Mouse (Mus musculus): Measurements from ENCODE around the gene Txndc11. TPM values are rescaled to one million over a fixed set of nuclear protein-coding genes. Genes with fewer than 3 reads are reported as not detected.

The Txndc11 gene
- polyA plus RNA-seq, 1 experiment from 2014 or later = 41.6 TPM

DNA sequence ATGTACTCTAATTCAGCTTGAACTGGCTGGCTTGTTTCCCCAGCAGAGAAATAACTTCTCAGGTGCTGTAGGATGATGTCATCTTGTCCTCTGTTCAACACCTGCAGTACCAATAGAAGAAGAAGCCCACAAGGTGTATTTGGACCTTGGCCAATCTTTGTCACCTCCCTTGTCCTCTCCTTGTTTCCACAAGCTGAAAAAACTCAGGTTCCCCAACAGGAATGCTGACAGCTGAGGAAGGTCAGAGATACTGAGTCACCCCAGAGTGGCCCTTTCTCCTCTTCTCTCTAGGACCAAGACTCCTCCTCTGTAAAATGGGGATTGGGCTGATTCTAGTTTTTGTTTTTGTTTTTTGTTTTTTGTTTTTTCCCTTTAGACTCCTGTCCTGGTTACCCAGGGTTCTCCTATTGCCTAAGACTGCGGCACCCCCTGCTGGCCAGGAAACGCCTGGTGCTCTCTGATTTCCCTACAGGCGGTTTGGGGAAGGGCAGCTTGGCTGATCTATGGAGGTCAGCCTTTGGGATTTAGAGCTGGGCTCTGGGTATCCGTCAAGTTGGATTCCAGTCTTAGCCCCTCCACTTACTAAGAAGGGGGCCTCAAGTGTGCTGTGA lies 100.2 kb downstream of the Txndc11 start:
- Histone ChIP-seq H3K4me1 (peaks cover 10% of the 10 kb centered on the region), H3K4me2 (no peak overlapping the region), H3K9ac (no peak overlapping the region), H3K9me3 (no peaks in the 10 kb centered on the region), H3K27ac (no peak overlapping the region), H3K36me3 (no peaks in the 10 kb centered on the region), H3K4me3 (no peak overlapping the region), H3K27me3 (no peaks in the 10 kb centered on the region)
- ATAC-seq (ENCODE audit: insufficient number of reproducible peaks, low FRiP score, low TSS enrichment, low read depth) = no peak
- WGBS = 4% methylated on average over 4 of the region's 4 CpGs

DNA sequence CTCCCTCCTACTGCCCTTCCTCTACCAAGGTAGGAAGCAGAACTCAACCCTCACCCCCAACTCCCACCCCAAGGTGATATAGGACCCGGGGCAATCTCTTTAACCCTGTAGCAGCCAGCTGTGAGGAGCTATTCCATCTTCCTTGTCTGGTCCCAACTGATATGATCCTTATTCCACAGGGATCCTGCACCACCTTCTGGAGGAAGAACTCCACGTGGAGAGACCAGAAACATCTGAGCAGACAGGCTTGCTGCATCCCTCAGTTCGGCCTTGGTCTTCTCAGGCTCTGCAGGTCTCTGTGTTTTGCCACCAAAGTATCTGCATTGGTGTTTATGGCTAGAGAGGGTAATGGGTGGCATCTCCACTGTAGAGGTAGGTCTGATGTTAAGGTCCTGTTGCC lies 103.1 kb downstream of the Txndc11 start:
- H3K9me3 ChIP-seq = no peaks in the 10 kb centered on the region
- no peak overlapping the region for H3K4me2 ChIP-seq
- 54% methylated on average over 3 of the region's 3 CpGs for WGBS
- H3K4me1 ChIP-seq = peaks cover 9% of the 10 kb centered on the region
- H3K4me3 ChIP-seq = no peak overlapping the region
- H3K27me3 ChIP-seq = no peaks in the 10 kb centered on the region
- no peak for ATAC-seq (ENCODE audit: insufficient number of reproducible peaks, low FRiP score, low TSS enrichment, low read depth)
- no peak overlapping the region for H3K9ac ChIP-seq
- H3K36me3 ChIP-seq = no peaks in the 10 kb centered on the region
- no peak overlapping the region for H3K27ac ChIP-seq

DNA sequence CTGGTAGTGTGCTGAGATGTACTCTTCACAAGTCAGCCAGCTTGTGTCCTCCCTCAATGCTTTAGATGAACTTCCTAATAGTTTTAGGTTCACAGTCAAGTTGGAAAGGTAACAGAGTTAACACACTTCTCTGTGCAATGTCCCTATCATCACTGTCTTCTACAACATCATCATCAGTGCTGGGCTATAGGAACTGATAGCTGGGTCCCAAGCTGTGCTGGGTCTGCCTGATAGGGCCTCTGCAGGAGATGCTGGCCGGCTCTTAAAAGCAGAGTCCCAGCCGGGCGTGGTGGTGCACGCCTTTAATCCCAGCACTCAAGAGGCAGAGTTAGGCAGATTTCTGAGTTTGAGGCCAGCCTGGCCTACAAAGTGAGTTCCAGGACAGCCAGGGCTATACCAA lies 103.6 kb downstream of the Txndc11 start:
- no peak for ATAC-seq (ENCODE audit: insufficient number of reproducible peaks, low FRiP score, low TSS enrichment, low read depth)
- peaks cover 6% of the 10 kb centered on the region; the same call in 1 of the 2 replicates for H3K4me1 ChIP-seq
- no peak overlapping the region for H3K4me3 ChIP-seq
- H3K9me3 ChIP-seq = no peaks in the 10 kb centered on the region
- H3K27me3 ChIP-seq = no peaks in the 10 kb centered on the region
- no peak overlapping the region for H3K27ac ChIP-seq
- no peak overlapping the region for H3K9ac ChIP-seq
- no peak overlapping the region for H3K4me2 ChIP-seq
- 81% methylated on average over 4 of the region's 4 CpGs for WGBS
- H3K36me3 ChIP-seq = no peaks in the 10 kb centered on the region

DNA sequence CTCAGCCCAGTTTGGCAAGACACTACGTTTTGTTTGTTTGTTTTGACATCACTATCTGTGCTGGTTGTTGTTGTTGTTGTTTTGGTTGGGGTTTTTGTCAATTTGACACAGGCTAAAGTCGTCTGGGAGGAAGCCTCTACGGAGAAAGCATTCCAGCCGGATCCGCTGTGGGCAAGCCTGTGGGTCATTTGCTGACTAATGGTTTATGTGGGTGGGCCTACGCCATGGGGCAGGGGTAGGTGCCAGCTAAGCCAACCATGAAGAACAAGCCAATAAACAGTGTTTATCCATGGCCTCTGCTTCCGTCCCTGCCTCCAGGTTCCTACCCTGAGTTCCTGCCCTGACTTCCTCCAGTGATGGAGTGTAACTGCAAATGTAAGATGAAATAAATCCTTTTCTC lies 106.2 kb downstream of the Txndc11 start:
- no peaks in the 10 kb centered on the region for H3K27me3 ChIP-seq
- no peaks in the 10 kb centered on the region for H3K36me3 ChIP-seq
- H3K27ac ChIP-seq = no peak overlapping the region
- ATAC-seq (ENCODE audit: insufficient number of reproducible peaks, low FRiP score, low TSS enrichment, low read depth) = no peak
- no peak overlapping the region for H3K4me3 ChIP-seq
- no peaks in the 10 kb centered on the region for H3K9me3 ChIP-seq
- 80% methylated on average over 7 of the region's 7 CpGs for WGBS
- H3K4me1 ChIP-seq = no peaks in the 10 kb centered on the region
- no peak overlapping the region for H3K9ac ChIP-seq
- H3K4me2 ChIP-seq = no peak overlapping the region

Small RNA genes lying within 50 kb of the gene (microRNA-seq; reads per million reads assigned to microRNA genes)
- 77.9 reads per million, percentile 47 among the genes with 10 or more reads in this experiment for gene Gm23935

Other genes with a start within 250 kb of the Txndc11 start
- gene Snn, start 73.7 kb downstream of the Txndc11 start, polyA plus RNA-seq (2015; fragmentation: Nextera tagmentation; extraction: Ambion mirVana) = 33.3 and 34.5 TPM in 2 replicates
- gene Litaf, start 68.5 kb downstream of the Txndc11 start, polyA plus RNA-seq (2015; fragmentation: Nextera tagmentation; extraction: Ambion mirVana) = 113 and 120 TPM in 2 replicates
- gene Zc3h7a, start 41.7 kb upstream of the Txndc11 start, polyA plus RNA-seq (2015; fragmentation: Nextera tagmentation; extraction: Ambion mirVana) = 99.4 and 102 TPM in 2 replicates
- gene Rsl1d1, start 68.7 kb upstream of the Txndc11 start, polyA plus RNA-seq (2015; fragmentation: Nextera tagmentation; extraction: Ambion mirVana) = 156 and 160 TPM in 2 replicates
- 60.8 and 75.5 TPM in 2 replicates for gene Gspt1, start 119.7 kb upstream of the Txndc11 start, polyA plus RNA-seq (2015; fragmentation: Nextera tagmentation; extraction: Ambion mirVana)
- gene Tnfrsf17, start 179.2 kb upstream of the Txndc11 start, polyA plus RNA-seq (2015; fragmentation: Nextera tagmentation; extraction: Ambion mirVana) = 0.31 TPM in 1 of 2 replicates, not detected in the other
- gene Snx29, start 188.3 kb upstream of the Txndc11 start, polyA plus RNA-seq (2015; fragmentation: Nextera tagmentation; extraction: Ambion mirVana) = 13.2 and 14.3 TPM in 2 replicates

All from limb, embryonic 15.5 days (tissue).